Mouse (Mus musculus) stomach, embryonic 14.5 days (tissue): Measurements from ENCODE around the gene Asb13. TPM values are rescaled to one million over a fixed set of nuclear protein-coding genes. Genes with fewer than 3 reads are reported as not detected.
A peak's percentile ranks its signal among the peaks of the same experiment; 100 is the strongest.

ENCODE experiments used
- ATAC-seq: fragments of 200-750 bp; cut with Nextera tagmentation; 2 replicates; pipeline ENCODE4 v1.8.0; 2017; ENCODE audit warnings: low read depth, moderate TSS enrichment; ENCODE audit not compliant: insufficient number of reproducible peaks, insufficient read depth, low FRiP score
- H3K27ac ChIP-seq: fragments of 300-500 bp; sonication (generic); 2 replicates; pipeline ENCODE4 v1.5.1; 2014; ENCODE audit warnings: mild to moderate bottlenecking, low read length, moderate library complexity, mixed read lengths
- H3K27me3 ChIP-seq: fragments of 300-500 bp; sonication (generic); 2 replicates; pipeline ENCODE4 v1.6.1; 2014; ENCODE audit warnings: low read length, control low read depth, mixed read lengths; ENCODE audit not compliant: control insufficient read depth, insufficient read depth
- H3K36me3 ChIP-seq: fragments of 300-500 bp; sonication (generic); 2 replicates; pipeline ENCODE4 v1.6.1; 2014; ENCODE audit warnings: mild to moderate bottlenecking, control low read depth, low read length, moderate library complexity, mixed read lengths; ENCODE audit not compliant: control insufficient read depth, insufficient read depth
- H3K4me1 ChIP-seq: fragments of 300-500 bp; sonication (generic); 2 replicates; pipeline ENCODE4 v1.6.1; 2014; ENCODE audit warnings: low read length, control low read depth, mixed read lengths; ENCODE audit not compliant: control insufficient read depth, insufficient read depth
- H3K4me2 ChIP-seq: fragments of 300-500 bp; sonication (generic); replicated peaks from 2 replicates; pipeline ENCODE4 v1.6.1; 2014; ENCODE audit warnings: low read depth, low read length, control low read depth
- H3K4me3 ChIP-seq: fragments of 300-500 bp; sonication (generic); 2 replicates; pipeline ENCODE4 v1.5.1; 2014; ENCODE audit warnings: low read depth, low read length, control low read depth
- H3K9ac ChIP-seq: fragments of 300-500 bp; sonication (generic); replicated peaks from 2 replicates; pipeline ENCODE4 v1.6.1; 2014; ENCODE audit warnings: low read depth, mild to moderate bottlenecking, control low read depth, low read length, moderate library complexity, mixed read lengths
- H3K9me3 ChIP-seq: fragments of 300-500 bp; sonication (generic); 2 replicates; pipeline ENCODE4 v1.6.1; 2016; ENCODE audit warnings: low read depth, low read length, control low read depth; ENCODE audit not compliant: control insufficient read depth
- WGBS: fragments of 180-500 bp; shearing (Covaris S2); extraction: QIAGEN DNeasy Blood & Tissue Kit; methylation state at CpG from one replicate; pipeline ENCODE4 v1.1.7; 2014; 5-methylcytosine and 5-hydroxymethylcytosine counted together
- polyA plus RNA-seq: library from polyadenylated mRNA; unstranded; fragments of >200 nt; fragmentation: Nextera tagmentation; extraction: Ambion mirVana; gene quantifications from 2 replicates; pipeline ENCODE4 v1.2.1, GENCODE M21; 2014

The Asb13 gene
- polyA plus RNA-seq, 1 experiment from 2014 or later, result 18.1 TPM

GRCm38 (mm10) chr13:3646566-3646965, 12.7 kb downstream of the Asb13 start:
- Histone ChIP-seq H3K9ac (no peak overlapping the region), H3K36me3 (0 out of 2 replicates have a peak, but pooled peaks cover 5% of the 10 kb centered on the region), H3K4me2 (no peak overlapping the region), H3K27ac (no peak overlapping the region), H3K4me3 (no peak overlapping the region), H3K9me3 (no peaks in the 10 kb centered on the region), H3K4me1 (no peaks in the 10 kb centered on the region), H3K27me3 (no peaks in the 10 kb centered on the region)
- WGBS, result 76% methylated on average over 7 of the region's 7 CpGs
- no peak for ATAC-seq

GRCm38 (mm10) chr13:3650569-3650968, 16.7 kb downstream of the Asb13 start:
- no peaks in the 10 kb centered on the region for H3K4me1 ChIP-seq
- no peaks in the 10 kb centered on the region for H3K27me3 ChIP-seq
- H3K9ac ChIP-seq, result no peak overlapping the region
- ATAC-seq, result no peak
- 0 out of 2 replicates have a peak, but pooled peaks cover 5% of the 10 kb centered on the region for H3K36me3 ChIP-seq
- H3K9me3 ChIP-seq, result no peaks in the 10 kb centered on the region
- H3K4me3 ChIP-seq, result no peak overlapping the region
- 93% methylated on average over 4 of the region's 4 CpGs for WGBS
- no peak overlapping the region for H3K27ac ChIP-seq
- no peak overlapping the region for H3K4me2 ChIP-seq

- Histone ChIP-seq H3K9me3 (no peaks in the 10 kb centered on the region), H3K4me3 (no peak overlapping the region), H3K27me3 (no peaks in the 10 kb centered on the region), H3K4me2 (no peak overlapping the region), H3K4me1 (no peaks in the 10 kb centered on the region), H3K36me3 (0 out of 2 replicates have a peak, but pooled peaks cover 3% of the 10 kb centered on the region), H3K9ac (no peak overlapping the region), H3K27ac (no peak overlapping the region)
- no peak for ATAC-seq
- WGBS, result 84% methylated on average over 2 of the region's 2 CpGs
Observed at GRCm38 (mm10) chr13:3654432-3654831, 20.6 kb downstream of the Asb13 start.

GRCm38 (mm10) chr13:3659163-3660160, 25.6 kb downstream of the Asb13 start:
- no peaks in the 10 kb centered on the region for H3K36me3 ChIP-seq
- H3K4me3 ChIP-seq, result no peak overlapping the region
- 51% methylated on average over 16 of the region's 16 CpGs for WGBS
- no peak overlapping the region for H3K27ac ChIP-seq
- H3K27me3 ChIP-seq, result no peaks in the 10 kb centered on the region
- H3K9me3 ChIP-seq, result no peaks in the 10 kb centered on the region
- H3K4me1 ChIP-seq, result no peaks in the 10 kb centered on the region
- H3K9ac ChIP-seq, result no peak overlapping the region
- H3K4me2 ChIP-seq, result no peak overlapping the region
- peak; percentile 24; the same call in 1 of the 2 replicates for ATAC-seq

GRCm38 (mm10) chr13:3664241-3664640, 30.4 kb downstream of the Asb13 start:
- H3K4me3 ChIP-seq, result no peak overlapping the region
- WGBS, result 80% methylated on average over 3 of the region's 3 CpGs
- no peaks in the 10 kb centered on the region for H3K27me3 ChIP-seq
- H3K4me2 ChIP-seq, result no peak overlapping the region
- ATAC-seq, result no peak
- no peaks in the 10 kb centered on the region for H3K36me3 ChIP-seq
- H3K9ac ChIP-seq, result no peak overlapping the region
- H3K9me3 ChIP-seq, result no peaks in the 10 kb centered on the region
- H3K27ac ChIP-seq, result no peak overlapping the region
- H3K4me1 ChIP-seq, result no peaks in the 10 kb centered on the region

- Histone ChIP-seq H3K9me3 (no peaks in the 10 kb centered on the region), H3K4me1 (no peaks in the 10 kb centered on the region), H3K4me2 (peak overlapping the region; percentile 24; the same call in 1 of the 2 replicates), H3K27ac (no peak overlapping the region), H3K9ac (no peak overlapping the region), H3K36me3 (no peaks in the 10 kb centered on the region), H3K27me3 (no peaks in the 10 kb centered on the region), H3K4me3 (no peak overlapping the region)
- WGBS, result 11% methylated on average over 5 of the region's 5 CpGs
- peak; percentile 70; the same call in 1 of the 2 replicates for ATAC-seq
Observed at GRCm38 (mm10) chr13:3665308-3665723, 31.5 kb downstream of the Asb13 start.

GRCm38 (mm10) chr13:3667288-3667873, 33.5 kb downstream of the Asb13 start:
- 74% methylated on average over 5 of the region's 5 CpGs for WGBS
- Histone ChIP-seq H3K36me3 (no peaks in the 10 kb centered on the region), H3K4me1 (no peaks in the 10 kb centered on the region)

GRCm38 (mm10) chr13:3668068-3668467, 34.2 kb downstream of the Asb13 start:
- Histone ChIP-seq H3K27me3 (no peaks in the 10 kb centered on the region), H3K36me3 (no peaks in the 10 kb centered on the region), H3K27ac (no peak overlapping the region), H3K4me2 (no peak overlapping the region), H3K9ac (no peak overlapping the region), H3K4me1 (no peaks in the 10 kb centered on the region), H3K9me3 (no peaks in the 10 kb centered on the region), H3K4me3 (no peak overlapping the region)
- WGBS, result 90% methylated on average over 3 of the region's 3 CpGs
- ATAC-seq, result no peak

More at GRCm38 (mm10) chr13:3667288-3667873, 33.5 kb downstream of the Asb13 start:
- H3K27ac ChIP-seq, result no peak overlapping the region
- H3K4me3 ChIP-seq, result no peak overlapping the region
- H3K27me3 ChIP-seq, result no peaks in the 10 kb centered on the region
- no peak overlapping the region for H3K9ac ChIP-seq
- no peaks in the 10 kb centered on the region for H3K9me3 ChIP-seq
- no peak for ATAC-seq
- H3K4me2 ChIP-seq, result no peak overlapping the region
